Mouse (Mus musculus) Patski (cell line): ENCODE measurements at regions not wholly inside any gene's neighbourhood (a gene's known extent, or its start where the extent isn't known, plus 50 kb on each side); places are given as distances from the start of the nearest gene placed in this dataset.
A peak's percentile ranks its signal among the peaks of the same experiment; 100 is the strongest.
"Not testable (repeated sequence)": the region's sequence is repeated elsewhere in the genome, so short reads cannot be mapped to it uniquely, and the experiment has no call there.

Experiments used
- ATAC-seq: fragments of 100-300 bp; one replicate; pipeline ENCODE4 v1.8.0; 2021
- CTCF ChIA-PET: fragments of 350-600 bp; sonication (Branson Sonifier 250); formaldehyde crosslinking; loops from one replicate; lab custom pipeline; 2022; ENCODE audit warnings: inconsistent platforms; lab: Charles Lee
- POLR2A ChIA-PET: fragments of 350-600 bp; sonication (Branson Sonifier 250); formaldehyde crosslinking; loops from one replicate; lab custom pipeline; 2022; ENCODE audit warnings: antibody characterized with exemption, inconsistent platforms; lab: Charles Lee
- DNase-seq: peaks from one replicate; pipeline ENCODE4 v3.0.0-alpha.2; 2011; ENCODE audit warnings: low read depth, low spot score
- H3K27me3 ChIP-seq: fragments of 371-371 bp; one replicate; pipeline ENCODE4 v1.5.1; 2021
- CTCF ChIP-seq: fragments of 100-300 bp; IDR thresholded peaks from one replicate; pipeline ENCODE4 v1.5.1; 2021
- in situ Hi-C: fragments of 300-500 bp; cut with MboI; formaldehyde crosslinking; loops from 3 replicates; pipeline ENCODE4 v1.11.1; 2018; ENCODE audit warnings: low pct_unique_long_range_greater_than_20kb, mixed read lengths

GRCm38 (mm10) chr12:77042356-77042755 lies 80.4 kb upstream of the Max start:
- in situ Hi-C loops = no loop called here
- no peak for TF ChIP-seq CTCF
- DNase-seq = no peak
- no peaks in the 10 kb centered on the region for H3K27me3 ChIP-seq
- POLR2A ChIA-PET = no interaction called here
- ATAC-seq = no peak
- CTCF ChIA-PET = no interaction called here

- in situ Hi-C loops = no loop called here
- no peak for TF ChIP-seq CTCF
- no peaks in the 10 kb centered on the region for H3K27me3 ChIP-seq
- DNase-seq (no peak), ATAC-seq (no peak)
- ChIA-PET POLR2A (no interaction called here), CTCF (no interaction called here)
Observed at GRCm38 (mm10) chr12:77041141-77041540, 79.1 kb upstream of the Max start.

GRCm38 (mm10) chr12:77039953-77040305 lies 77.9 kb upstream of the Max start:
- ChIA-PET CTCF (no interaction called here), POLR2A (interaction anchor here (0.6 kb wide), 2 partner anchors 44 to 1283 kb away, joined by 3 to 4 read pairs; no protein-coding TSS in a partner anchor)
- in situ Hi-C loops = loop anchor here (10.0 kb wide), 2 partner anchors 95 to 195 kb away; partner anchors contain the start of gene Fut8
- no peaks in the 10 kb centered on the region for H3K27me3 ChIP-seq
- ATAC-seq (peak; percentile 39), DNase-seq (no peak)
- TF ChIP-seq CTCF = no peak

GRCm38 (mm10) chr12:77039295-77039952 lies 77.4 kb upstream of the Max start:
- peak; percentile 39 for ATAC-seq

GRCm38 (mm10) chr12:77035676-77036075 lies 73.7 kb upstream of the Max start:
- CTCF ChIA-PET = no interaction called here
- no peak for TF ChIP-seq CTCF
- in situ Hi-C loops = loop anchor here (10.0 kb wide), 2 partner anchors 99 to 199 kb away; partner anchors contain the start of gene Fut8
- H3K27me3 ChIP-seq = no peaks in the 10 kb centered on the region
- POLR2A ChIA-PET = interaction anchor here (0.6 kb wide), 1 partner anchor 44 kb away, joined by 5 read pairs; no protein-coding TSS in a partner anchor
- ATAC-seq = no peak
- no peak for DNase-seq

More at GRCm38 (mm10) chr12:77039295-77039952, 77.4 kb upstream of the Max start:
- no peaks in the 10 kb centered on the region for H3K27me3 ChIP-seq
- ChIA-PET CTCF (no interaction called here), POLR2A (no interaction called here)
- DNase-seq = peak; percentile 28
- peak; percentile 71 for TF ChIP-seq CTCF
- in situ Hi-C loops = loop anchor here (10.0 kb wide), 2 partner anchors 95 to 195 kb away; partner anchors contain the start of gene Fut8

GRCm38 (mm10) chr12:77031448-77031847 lies 69.4 kb upstream of the Max start:
- peak; percentile 25 for TF ChIP-seq CTCF
- ATAC-seq = no peak
- no peak for DNase-seq
- ChIA-PET POLR2A (no interaction called here), CTCF (no interaction called here)
- in situ Hi-C loops = loop anchor here (10.0 kb wide), 2 partner anchors 103 to 203 kb away; partner anchors contain the start of gene Fut8
- no peaks in the 10 kb centered on the region for H3K27me3 ChIP-seq

- in situ Hi-C loops = no loop called here
- no peak for DNase-seq
- POLR2A ChIA-PET = no interaction called here
- no peak for ATAC-seq
- no peak for TF ChIP-seq CTCF
- CTCF ChIA-PET = no interaction called here
- H3K27me3 ChIP-seq = no peaks in the 10 kb centered on the region
Observed at GRCm38 (mm10) chr12:77025431-77025879, 63.5 kb upstream of the Max start.

GRCm38 (mm10) chr12:77022538-77022937 lies 60.5 kb upstream of the Max start:
- no peak for TF ChIP-seq CTCF
- in situ Hi-C loops = no loop called here
- CTCF ChIA-PET = no interaction called here
- no peaks in the 10 kb centered on the region for H3K27me3 ChIP-seq
- ATAC-seq (no peak), DNase-seq (no peak)
- POLR2A ChIA-PET = no interaction called here

GRCm38 (mm10) chr12:77021881-77022280 lies 59.9 kb upstream of the Max start:
- CTCF ChIA-PET = no interaction called here
- ATAC-seq (no peak), DNase-seq (no peak)
- TF ChIP-seq CTCF = no peak
- no peaks in the 10 kb centered on the region for H3K27me3 ChIP-seq
- in situ Hi-C loops = no loop called here
- POLR2A ChIA-PET = no interaction called here

GRCm38 (mm10) chr12:77019708-77020511 lies 57.9 kb upstream of the Max start:
- ATAC-seq = no peak
- CTCF ChIA-PET = interaction anchor here (1.3 kb wide), 1 partner anchor 19 kb away, joined by 5 read pairs; no protein-coding TSS in a partner anchor
- H3K27me3 ChIP-seq = no peaks in the 10 kb centered on the region
- no peak for TF ChIP-seq CTCF
- in situ Hi-C loops = no loop called here
- DNase-seq = no peak
- POLR2A ChIA-PET = interaction anchor here (0.6 kb wide), 1 partner anchor 41 kb away, joined by 3 read pairs; no protein-coding TSS in a partner anchor

GRCm38 (mm10) chr12:77019148-77019547 lies 57.1 kb upstream of the Max start:
- in situ Hi-C loops, ATAC-seq, H3K27me3 ChIP-seq, DNase-seq, CTCF ChIA-PET: not testable (repeated sequence)
- POLR2A ChIA-PET = interaction anchor here (0.6 kb wide), 1 partner anchor 42 kb away, joined by 3 read pairs; no protein-coding TSS in a partner anchor
